Mouse (Mus musculus): ENCODE data around the gene Fntb.
A peak's percentile ranks its signal among the peaks of the same experiment; 100 is the strongest.
"Not testable (repeated sequence)": the region's sequence is repeated elsewhere in the genome, so short reads cannot be mapped to it uniquely, and the experiment has no call there.

Fntb gene

DNA sequence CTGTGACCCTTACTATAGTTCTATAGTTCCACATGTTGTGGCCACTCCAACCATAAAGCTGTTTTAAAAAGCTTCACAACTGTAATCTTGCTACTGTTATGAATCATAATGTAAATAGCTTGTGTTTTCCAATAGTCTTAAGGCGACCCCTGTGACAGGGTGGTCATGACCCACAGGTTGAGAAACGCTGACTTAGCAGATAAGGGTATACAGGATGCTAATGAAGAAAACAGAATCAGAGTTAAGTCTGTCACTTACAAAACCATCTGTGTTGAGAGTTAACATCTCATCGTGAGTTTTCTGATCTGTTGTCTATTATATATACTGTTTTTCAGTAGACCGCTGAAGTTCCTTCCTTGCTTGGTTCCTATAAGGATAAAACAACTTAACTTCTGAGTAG lies 73.9 kb downstream of the Fntb start:
- no peak for DNase-seq

DNA sequence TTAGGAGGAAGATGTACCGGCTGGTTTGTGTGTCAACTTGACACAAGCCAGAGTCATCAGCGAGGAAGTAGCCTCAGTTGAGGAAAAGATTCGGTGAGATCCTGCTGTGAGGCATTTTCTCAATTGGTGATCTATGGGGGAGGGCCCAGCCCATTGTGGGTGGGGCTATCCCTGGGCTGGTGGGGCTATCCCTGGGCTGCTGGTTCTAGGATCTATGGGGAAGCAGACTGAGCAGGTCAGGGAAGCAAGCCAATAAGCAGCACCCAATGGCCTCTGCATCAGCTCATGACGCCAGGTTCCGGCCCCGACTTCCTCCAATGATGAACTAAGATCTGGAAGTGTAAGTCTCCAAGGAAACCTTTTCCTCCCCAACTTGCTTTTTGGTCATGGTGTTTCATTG lies 74.7 kb downstream of the Fntb start:
- DNase-seq: no peak

DNA sequence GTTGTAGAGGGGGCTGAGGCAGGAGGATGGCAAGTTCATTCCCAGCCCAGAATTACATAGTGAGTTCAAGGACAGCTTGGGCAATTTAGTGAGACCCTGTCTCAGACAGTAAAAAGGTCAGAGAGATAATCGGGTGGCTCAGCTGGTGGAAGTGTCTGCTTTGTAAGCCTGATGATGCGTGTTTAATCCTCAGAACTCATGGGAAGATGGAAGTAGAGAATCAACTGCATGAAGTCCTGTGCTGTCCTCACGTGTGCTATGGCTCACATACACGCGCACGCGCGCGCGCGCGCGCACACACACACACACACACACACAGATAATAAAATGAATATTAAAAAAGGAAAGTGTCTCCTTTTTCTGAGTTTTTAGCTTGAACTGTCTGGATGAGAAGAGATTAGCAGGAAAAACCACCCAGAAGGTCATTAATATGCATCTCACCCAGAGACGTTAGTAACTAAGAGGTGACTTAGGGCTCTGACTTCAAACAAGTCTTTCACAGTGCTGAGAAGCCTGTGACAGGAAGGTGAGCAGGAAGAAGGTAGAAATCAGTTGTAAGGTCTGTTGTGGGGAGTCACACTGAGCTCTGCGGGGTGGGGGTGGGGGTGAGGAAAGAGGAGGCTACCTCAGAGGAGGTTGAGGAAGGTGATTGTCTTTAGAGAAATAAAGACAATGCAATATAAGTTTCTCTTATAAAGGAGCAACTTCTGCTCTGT lies 79.1 kb downstream of the Fntb start:
- no peak for DNase-seq

DNA sequence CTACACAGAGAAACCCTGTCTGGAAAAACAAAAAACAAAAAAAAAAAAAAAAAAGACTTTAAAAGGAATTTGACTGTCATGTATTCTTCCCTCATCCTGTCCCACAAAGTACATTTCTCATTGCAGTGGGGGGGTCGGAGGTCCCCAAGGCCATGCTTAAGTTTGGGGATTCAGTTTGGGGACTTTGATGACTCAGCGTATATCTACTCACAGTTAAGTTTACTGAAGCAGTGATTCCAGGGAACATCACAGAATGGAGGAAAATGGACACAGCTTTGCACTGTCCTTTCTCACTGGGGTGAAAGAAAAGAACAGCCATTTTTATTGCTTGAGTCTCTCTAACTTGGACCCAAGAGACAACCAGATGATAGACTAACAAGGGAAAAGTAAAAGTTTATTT lies 87.0 kb downstream of the Fntb start:
- no peak for DNase-seq

DNA sequence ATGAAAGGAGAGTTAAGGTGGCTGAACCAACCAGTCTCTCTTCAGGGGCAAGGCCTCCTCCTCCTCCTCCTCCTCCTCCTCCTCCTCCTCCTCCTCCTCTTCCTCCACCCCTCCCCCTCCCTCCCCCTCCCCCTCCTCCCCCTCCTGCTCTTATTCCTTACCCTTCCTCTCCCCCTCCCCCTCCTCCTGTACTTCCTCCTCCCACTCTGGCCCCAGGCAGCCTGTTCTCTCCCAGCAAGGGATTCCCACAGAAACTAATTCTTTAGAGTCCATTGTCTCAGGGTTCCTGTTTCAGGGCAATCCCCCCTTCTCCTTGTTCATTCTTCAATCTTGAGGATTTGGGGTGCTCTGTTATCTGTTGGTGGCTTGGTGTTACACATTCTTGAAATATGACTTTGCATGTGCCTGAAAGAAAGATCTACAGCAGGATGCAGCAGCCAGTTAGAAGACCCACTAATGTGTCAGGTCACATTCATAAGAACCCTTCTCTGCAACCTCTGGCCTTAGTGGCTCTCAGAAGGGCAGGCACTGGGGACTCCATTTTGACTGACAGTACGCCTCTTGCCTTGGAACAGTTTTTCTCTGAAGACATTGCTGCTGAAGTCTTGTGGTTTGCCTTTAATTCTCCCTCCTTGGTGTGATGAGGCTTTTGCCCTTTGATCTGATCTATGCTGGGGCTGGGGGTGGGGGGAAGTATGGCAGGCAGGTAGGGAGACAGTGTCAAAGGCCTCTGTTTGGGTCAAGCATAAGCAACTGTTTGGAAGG lies 88.2 kb downstream of the Fntb start:
- no peak for DNase-seq

DNA sequence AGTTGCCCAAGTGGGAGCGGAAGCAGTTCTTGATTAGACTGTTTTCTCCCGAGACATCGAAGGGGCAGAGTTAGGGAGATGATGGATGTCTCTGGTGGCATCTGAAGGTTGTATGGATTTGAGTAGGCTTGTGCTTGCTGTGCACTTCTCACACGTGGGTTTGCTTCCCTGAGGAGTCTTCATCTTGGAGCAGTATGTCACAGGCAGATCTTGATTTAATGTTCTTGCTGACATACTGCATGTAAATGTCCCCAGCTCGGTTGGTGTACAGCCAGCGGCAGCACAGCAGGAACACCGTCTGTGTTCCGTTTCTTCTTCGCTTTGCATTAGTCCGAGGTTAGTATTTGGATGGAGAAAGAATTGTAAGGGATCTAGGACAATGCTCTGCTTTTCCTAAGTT lies 91.7 kb downstream of the Fntb start:
- no peak for DNase-seq

DNA sequence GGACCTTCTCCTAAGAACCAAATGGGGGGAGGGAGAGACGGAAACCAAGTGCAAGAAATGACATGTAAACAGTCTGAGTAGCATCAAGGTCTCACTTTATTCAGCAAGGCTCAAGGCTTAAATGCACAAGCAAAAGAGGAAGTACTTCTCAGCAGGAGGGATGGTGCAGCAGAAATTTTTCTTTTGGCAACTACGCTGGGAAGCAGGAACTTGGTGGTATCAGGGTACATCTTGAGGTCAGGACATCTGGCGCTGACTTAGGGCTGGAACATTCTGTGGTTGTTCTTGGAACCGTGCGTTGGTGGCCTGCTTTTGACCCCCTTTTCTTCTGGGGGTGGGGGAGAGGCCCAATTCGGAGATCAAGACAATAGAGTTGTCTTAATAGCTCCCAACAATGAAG lies 93.4 kb downstream of the Fntb start:
- not testable (repeated sequence) for DNase-seq

DNA sequence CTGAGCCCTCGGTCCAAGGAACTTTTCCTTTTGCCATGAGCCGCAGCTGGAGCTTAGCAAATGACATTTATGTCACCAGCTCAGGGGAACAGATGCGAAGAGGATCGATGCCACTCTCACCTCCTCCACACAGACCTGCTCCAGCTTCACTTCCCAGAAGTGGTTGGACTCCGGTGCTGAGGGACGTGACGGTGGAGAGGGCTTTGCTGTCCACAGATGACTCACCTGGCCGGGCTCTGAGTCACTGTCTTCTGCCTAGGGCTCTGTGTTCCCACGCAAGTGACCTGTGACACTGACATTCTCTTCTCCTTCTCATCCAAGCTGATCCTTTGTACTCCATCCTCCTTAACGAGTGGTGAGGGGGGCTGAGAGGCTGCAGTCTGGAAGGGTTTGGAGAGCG lies 98.3 kb downstream of the Fntb start:
- peak; percentile 60 for DNase-seq

DNA sequence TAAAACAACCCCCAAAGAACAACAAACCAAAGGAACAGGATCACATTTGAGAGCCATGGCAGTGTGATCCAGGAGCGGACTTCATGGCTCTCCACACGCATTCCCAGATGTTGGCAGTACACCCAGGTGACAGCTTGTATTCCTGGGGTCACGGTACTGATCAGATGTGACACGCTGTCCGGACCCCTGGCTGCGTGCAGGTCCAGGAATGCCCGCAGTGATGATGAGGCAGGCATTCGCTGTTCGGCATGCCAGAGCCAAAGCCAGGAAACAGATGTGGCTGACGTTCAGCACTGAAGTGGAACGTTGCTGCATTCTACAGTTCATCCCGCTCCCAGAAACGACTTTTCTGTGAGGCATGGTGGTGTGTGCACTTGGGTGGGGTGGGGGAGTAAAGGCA lies 99.9 kb downstream of the Fntb start:
- DNase-seq: no peak

DNA sequence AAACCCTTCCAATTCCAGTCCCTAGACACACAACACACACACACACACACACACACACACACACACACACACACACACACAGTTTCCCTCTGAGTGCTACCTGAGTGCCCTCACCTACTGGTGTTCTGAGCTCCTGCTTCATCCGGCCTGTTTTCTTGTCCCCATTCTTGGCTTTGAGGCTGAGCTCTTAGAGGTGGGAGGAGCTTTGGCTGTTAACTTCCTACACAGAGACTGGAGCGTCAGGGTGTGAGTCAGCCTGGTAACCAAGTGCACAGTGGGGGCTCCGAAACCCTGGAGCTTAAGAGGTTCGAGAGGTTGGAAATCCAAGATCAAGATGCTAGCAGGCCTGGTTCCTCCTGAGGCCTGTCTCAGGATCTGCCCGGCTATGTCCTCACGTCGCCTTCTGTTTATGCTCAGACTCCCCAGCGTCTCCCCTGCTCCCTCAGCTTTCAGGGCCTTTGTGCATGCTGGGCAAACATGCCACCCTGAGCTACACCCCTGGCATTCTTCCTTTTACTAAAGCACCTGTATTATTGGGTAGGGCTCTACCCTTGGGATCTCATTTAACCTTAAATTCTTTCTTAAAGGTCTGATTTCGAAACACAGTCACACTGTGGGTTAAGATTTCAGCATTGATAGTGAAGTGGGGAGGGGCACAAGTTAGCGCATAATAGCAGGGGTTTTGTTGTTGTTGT lies 102.3 kb downstream of the Fntb start:
- DNase-seq: peak; percentile 74

DNA sequence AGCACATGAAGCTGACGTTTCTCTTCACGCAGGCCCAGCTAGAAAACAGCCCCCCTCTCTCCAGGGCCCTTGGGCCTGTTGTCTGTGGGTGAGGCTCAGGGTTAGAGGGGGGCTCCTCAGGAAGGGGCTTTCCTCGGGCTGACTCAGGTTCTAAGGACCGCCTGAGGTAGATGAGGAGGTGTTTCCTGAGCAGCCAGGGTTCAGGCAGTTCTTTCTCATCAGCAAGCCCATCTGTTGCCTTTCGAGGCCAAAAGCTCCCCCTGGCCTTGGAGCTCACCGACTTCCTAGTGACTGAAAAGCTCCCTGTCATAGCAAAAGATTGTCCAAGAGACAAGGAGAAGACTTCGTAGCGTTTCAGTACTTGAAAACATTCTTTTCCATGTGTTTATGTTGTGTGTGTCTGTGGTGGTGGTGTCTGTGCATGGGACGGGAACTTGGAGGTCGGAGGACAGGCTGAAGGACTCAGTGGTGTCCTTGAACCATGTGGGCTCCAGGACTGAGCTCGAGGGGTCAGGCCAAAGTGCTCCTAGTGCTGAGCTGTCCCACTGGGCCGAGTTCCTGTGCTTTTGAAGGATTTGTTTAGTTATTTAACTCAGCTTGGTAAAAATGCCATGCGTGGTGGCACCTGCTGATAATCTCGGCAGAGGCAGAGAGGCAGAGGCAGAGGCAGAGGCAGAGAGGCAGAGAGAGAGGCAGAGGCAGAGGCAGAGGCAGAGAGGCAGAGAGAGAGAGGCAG lies 103.2 kb downstream of the Fntb start:
- no peak for DNase-seq

DNA sequence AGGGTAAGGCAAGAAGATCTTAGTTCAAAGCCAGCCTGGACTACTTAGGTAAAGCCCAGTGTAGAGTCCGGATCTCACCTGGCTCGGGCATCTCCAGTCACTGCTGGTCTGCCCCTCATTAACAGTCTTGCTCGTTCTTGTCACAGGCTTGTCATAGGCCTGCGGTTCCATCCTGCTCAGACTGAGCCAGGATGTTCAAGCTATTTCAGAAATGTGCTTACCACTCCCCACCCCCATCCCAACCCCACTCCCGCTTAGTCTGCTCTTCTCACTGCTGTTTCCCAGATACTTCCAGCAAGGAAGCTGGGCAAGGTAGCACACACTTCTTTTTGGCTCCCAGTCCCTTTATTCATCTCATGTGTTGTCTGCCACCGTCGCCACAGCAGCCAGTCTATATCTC lies 104.2 kb downstream of the Fntb start:
- DNase-seq: no peak

DNA sequence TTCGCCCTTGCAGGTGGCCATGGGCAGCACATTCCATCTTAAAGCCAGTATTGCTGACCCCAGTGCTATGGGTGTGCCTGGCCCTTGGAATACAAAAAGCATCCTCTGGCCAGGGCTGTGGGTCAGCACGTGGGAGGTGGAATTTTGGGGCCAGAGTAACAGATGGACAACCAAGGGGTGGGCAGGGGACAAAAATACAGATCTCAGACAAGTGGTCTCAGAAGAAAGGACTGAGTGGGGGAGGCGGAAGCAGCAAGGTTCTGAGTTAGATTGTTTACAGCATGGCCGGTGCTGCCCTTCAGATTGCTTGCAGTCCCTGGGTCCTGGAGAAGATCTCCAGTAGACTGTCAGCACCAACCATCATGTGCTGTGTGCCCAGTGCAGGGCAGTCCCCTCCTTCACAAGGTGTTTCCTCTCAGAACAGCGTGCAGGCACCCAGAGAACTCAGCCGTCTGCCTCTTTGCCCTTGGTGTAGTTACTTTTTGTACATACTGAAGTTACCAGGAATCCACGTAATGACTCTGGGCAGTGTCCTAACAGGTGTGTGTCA lies 107.5 kb downstream of the Fntb start:
- DNase-seq: no peak

DNA sequence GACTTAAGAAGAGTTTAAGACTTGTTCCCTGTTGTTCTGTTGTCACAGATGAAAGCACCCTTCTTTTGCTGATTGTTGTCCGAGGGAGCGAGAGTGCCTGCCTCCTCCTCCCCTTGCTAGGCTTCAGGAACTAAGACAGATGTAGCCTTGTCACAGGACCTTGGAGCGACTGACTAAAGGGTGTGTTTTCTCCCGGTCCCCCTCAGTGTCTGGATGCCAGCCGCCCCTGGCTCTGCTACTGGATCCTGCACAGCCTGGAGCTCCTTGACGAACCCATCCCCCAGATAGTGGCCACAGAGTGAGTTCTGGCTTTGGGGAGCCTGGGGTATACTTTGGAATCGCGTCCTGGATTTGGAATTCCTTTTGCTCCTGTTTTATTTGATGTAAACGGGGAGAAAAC lies 109.4 kb downstream of the Fntb start:
- no peak for DNase-seq

DNA sequence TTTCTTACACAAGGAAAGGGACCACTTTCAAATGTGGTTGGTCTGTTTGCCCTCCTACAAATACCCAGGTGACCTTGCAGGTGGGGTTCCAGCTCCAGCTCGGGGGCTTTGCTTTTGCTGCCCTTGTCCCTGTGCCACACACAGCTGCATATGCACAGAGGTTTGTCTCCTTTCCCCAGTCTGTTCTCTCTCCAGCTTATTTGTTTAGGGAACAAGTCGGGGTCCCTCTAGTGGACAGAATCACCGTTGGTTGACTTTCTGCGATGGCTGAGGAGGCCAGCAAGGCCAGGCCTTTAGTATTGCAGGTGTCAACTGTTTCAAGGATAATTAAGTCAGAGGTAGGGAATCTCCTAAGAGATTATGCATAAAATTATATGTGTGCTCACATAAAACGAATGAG lies 113.9 kb downstream of the Fntb start:
- peak; percentile 57 for DNase-seq

DNA sequence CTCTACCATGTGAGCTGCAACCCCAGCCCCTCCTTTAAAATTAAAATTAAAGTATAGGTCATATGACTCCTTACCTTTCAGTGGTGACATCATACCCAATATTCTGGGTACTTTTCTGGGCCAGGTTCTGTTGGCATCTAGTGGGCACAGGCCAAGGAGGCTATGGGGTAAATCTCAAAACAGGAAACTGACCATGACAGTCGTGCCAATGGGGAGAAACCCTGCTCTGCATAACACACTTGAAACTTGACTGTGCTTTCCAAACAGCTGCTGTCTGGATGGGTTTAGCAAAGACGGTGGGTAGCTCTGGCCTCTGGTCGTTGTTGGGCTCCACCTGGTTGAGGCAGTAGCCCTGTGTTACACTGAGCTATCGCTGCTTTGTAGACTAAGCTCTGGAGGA lies 114.7 kb downstream of the Fntb start:
- DNase-seq: no peak

DNA sequence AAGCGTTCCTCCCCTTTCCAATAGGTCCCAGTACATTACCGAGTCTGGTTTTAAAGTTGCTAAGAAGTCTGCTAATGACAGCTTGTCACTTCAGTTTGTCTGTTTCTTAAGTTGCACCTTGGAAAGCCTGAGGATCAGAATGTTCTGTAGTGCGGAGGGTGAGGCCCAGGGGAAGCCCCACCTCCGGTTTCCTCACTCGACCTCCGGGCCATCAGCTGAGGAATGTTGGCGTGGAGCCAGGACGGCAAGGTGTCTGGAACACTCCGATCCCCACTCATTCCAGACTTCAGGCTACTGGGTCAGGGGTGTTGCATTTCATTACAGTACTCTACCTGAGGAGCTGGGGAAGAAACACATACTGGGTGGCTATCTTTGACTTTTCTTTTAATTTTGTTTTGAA lies 118.4 kb downstream of the Fntb start:
- DNase-seq: no peak

DNA sequence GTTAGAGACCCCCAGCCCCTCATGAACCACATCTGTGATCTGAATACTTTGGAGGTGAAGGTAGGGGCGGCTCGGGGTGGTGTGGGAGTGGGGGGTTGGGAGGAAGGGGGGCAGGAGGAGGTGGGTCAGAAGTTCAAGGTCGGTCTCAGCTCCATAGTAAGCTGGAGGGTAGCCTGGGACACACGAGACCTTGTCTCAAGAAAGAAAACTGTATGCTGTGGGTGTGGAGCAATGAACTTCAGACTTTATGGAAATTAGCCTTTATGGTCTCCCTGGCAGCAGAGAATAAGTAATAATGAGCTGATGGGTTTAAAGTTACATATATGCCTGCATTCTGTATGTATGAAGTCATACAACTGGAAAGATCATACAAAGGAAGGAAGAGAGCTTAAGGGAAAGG lies 119.7 kb downstream of the Fntb start:
- no peak for DNase-seq

DNA sequence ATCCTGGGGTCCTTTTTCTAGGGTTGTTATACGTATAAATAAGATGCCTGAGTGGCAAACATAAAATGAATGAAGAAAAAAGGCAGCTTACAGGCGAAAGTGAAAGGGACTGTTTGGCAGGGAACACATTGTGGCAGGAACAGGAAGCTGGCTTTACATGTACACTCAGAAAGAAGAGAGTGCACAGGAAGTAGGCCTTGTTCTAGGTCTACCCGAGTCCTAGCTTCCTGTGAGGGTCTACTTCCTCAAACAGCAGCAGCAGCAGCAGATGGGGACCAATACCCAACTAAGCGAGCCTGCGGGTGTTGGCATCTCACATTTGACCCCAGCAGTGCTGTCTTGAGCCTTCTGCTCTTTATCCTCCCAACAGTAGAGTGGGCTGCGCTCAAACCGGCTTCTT lies 121.4 kb downstream of the Fntb start:
- no peak for DNase-seq

DNA sequence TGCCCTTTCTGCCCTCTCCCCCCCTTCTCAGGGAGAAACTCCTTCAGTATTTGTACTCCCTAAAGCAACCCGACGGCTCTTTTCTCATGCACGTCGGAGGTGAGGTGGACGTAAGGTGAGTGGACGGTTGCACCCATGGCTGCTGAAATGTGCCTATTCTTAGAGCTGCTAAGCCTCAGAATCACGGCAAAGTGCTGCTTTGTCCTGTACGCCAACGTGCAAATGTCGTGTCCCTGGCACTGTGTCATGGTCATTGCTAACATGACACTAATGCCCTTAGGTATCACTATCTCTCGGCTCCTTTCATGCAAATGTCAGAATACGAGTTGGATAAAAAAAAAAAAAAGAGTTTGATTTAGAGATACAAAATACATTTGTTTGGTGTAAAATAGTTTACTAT lies 122.6 kb downstream of the Fntb start:
- no peak for DNase-seq

DNA sequence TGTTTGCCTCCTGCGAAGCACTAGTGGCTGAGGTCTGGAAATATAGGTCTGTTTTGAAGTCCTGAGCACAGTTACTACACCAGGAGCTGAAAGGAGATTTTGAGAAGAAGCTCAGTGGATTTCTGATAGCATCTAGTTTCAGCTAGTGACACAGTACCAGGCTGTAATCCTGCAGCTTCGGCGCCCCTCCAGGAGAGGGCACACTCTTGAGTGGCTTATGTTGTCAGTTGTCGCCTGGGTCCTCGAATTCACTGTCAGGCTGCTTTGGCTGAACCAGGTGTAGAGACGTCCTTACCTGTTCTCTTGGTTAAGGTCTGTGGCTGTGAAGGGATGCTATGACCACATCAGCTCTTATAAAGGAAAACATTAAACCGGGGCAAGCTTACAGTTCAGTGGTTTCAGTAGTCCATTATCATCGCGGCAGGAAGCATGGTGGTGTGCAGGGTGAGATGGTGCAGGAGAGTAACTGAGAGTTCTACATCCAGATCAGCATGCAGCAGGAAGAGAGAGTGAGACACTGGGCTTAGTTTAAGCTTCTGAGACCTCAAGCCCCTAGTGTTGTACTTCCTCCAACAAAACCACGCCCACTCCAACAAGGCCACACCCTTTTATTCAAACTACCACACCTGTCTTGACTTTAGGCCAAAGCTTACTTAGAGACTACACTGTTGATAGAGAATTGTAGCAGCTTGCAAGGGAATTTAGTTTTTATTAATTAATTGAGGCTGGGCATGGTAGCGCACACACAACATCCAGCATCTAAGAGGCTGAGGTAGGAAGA lies 124.2 kb downstream of the Fntb start:
- DNase-seq: no peak

DNA sequence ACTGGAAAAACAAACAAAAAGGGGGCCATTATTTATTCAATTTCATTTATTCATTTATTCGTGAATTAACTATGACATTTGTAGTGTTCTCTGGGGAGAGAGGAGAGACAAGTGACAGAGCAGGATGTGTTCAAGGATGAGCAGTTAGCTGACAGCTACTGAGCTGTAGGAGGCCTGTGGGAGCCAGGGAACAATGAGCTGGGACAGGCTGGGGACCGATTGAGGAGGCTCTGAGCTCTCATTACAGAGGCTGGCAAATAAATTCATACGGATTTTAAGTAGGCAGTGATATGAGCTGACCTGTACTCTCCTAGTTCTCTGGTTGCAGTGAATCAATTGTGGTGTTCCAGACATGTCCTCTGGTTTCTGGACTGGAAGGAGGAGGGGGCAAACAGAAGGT lies 125.8 kb downstream of the Fntb start:
- no peak for DNase-seq
